ENCODE assay signal across 8 mouse cellular contexts in genomic region chr9:94669791-94670577, GRCm38 (mm10). TPM values are rescaled to one million over a fixed set of nuclear protein-coding genes. Genes with fewer than 3 reads are reported as not detected.
DNase-seq lines count a peak whose midpoint lies in the region; ATAC-seq lines count a peak whose summit lies in the region.

Gene Slc9a9, plus strand, starts transcription at chr9:94669909.

- no peaks in the 10 kb centered on the region for H3K27me3 ChIP-seq in forebrain, embryonic 14.5 days (replicated peaks; ENCODE audit: control insufficient read depth, insufficient read depth, low read length)

- peak; percentile 72 for DNase-seq in Muller cell, postnatal 12 days (ENCODE audit: inconsistent ontology term)
- peak; percentile 31 for DNase-seq in cerebellum, adult 11 months
- peak; percentile 73 for DNase-seq in forebrain, embryonic 14.5 days (ENCODE audit: low spot score)
- DNase-seq in layer of hippocampus, postnatal 25 days (ENCODE audit: extremely low spot score in 1 of 2, low spot score in 1 of 2): peak; percentile 35 to 36
- DNase-seq in lung, postnatal 10 days: peak; percentile 18
- peak; percentile 76 for DNase-seq in retina, embryonic 14.5 days (ENCODE audit: low spot score)

- H3K9ac ChIP-seq in forebrain, embryonic 14.5 days (ENCODE audit: low read length): peak within 1 kb of the TSS; percentile 60

- 0 out of 2 replicates have a peak within 1 kb of the TSS, but pooled peaks have one; percentile 39 for H3K27ac ChIP-seq in forebrain, embryonic 14.5 days (ENCODE audit: low read depth, low read length)

- WGBS in forebrain, embryonic 14.5 days: 3% methylated on average over 23 of the region's 23 CpGs

- no peaks in the 10 kb centered on the region for H3K9me3 ChIP-seq in forebrain, embryonic 14.5 days (replicated peaks; ENCODE audit: control insufficient read depth, low read length)

- peak within 1 kb of the TSS; percentile 78 for H3K4me2 ChIP-seq in forebrain, embryonic 14.5 days (ENCODE audit: low read length)

- H3K4me3 ChIP-seq in forebrain, embryonic 14.5 days (ENCODE audit: low read depth, low read length): peak within 1 kb of the TSS; percentile 45

- peaks cover 6% of the 10 kb centered on the region for H3K4me1 ChIP-seq in forebrain, embryonic 14.5 days (ENCODE audit: control insufficient read depth, insufficient read depth, low read length)

- ATAC-seq in forebrain, embryonic 14.5 days: peak; percentile 90
- peak; percentile 75 to 77 for ATAC-seq in hematopoietic stem cell, adult 5-6 weeks (replicated peaks in 1 of 2; ENCODE audit: insufficient read depth in 1 of 2, low FRiP score in 2 of 2, low TSS enrichment in 1 of 2, low read depth in 1 of 2, poor library complexity in 2 of 2, severe bottlenecking in 2 of 2)
- ATAC-seq in erythroid progenitor cell, adult 5-6 weeks (replicated peaks; ENCODE audit: low FRiP score, poor library complexity, severe bottlenecking): no peak; the same call in 1 of the 2 replicates

- no peaks in the 10 kb centered on the region for H3K36me3 ChIP-seq in forebrain, embryonic 14.5 days (ENCODE audit: control insufficient read depth, insufficient read depth, low read length)

RNA-seq across cellular contexts. Expression of gene Slc9a9, which starts in this region (rescaled TPM):
- 3.7 and 4.7 TPM in 2 replicates for polyA plus RNA-seq in forebrain, embryonic 14.5 days (2014; fragmentation: Nextera tagmentation; extraction: Ambion mirVana)
- 16.7 and 24.8 TPM in 2 replicates for total RNA-seq in hematopoietic stem cell, adult 5-6 weeks (2017)
- total RNA-seq in layer of hippocampus, postnatal 25 days (2021): 10 to 100 TPM; 12.3 to 18.0 TPM
- total RNA-seq in erythroid progenitor cell, adult 5-6 weeks (2015; ENCODE audit: low replicate concordance): 5.4 and 7.9 TPM in 2 replicates
- total RNA-seq in erythroid progenitor cell, adult 5-6 weeks (2017; ENCODE audit: low replicate concordance): 3.5 and 13.0 TPM in 2 replicates

Comparison
In these comparisons a context has a peak if more than half of its experiments do, and no peak if none do; other contexts are left out.
1. DNase-seq: peak in every context shown above with its lines; median percentile 76 in retina, embryonic 14.5 days; 73 in forebrain, embryonic 14.5 days; 72 in Muller cell, postnatal 12 days; 36 in layer of hippocampus, postnatal 25 days; 31 in cerebellum, adult 11 months; 18 in lung, postnatal 10 days.